Mouse (Mus musculus) erythroblast, embryonic 14.5 days (primary cell): ENCODE measurements at regions not wholly inside any gene's neighbourhood (a gene's known extent, or its start where the extent isn't known, plus 50 kb on each side); places are given as distances from the start of the nearest gene placed in this dataset.

Source experiments
- GATA1 ChIP-seq: IDR thresholded peaks from 2 replicates; pipeline ENCODE4 v1.6.1; 2012; ENCODE audit warnings: low read length, inconsistent platforms, mixed read lengths
- TAL1 ChIP-seq: IDR thresholded peaks from 3 replicates; pipeline ENCODE4 v1.6.1; 2012; ENCODE audit warnings: low read length, inconsistent platforms, mixed read lengths

GRCm38 (mm10) chr10:66796296-66796695, 299.6 kb upstream of the Jmjd1c start:
- TF ChIP-seq GATA1 (no peak), TAL1 (no peak)
